Mouse (Mus musculus) MEL (cell line): Measurements from ENCODE around the gene Gria1. TPM values are rescaled to one million over a fixed set of nuclear protein-coding genes. Genes with fewer than 3 reads are reported as not detected.

Experiments
- DNase-seq: peaks from one replicate; pipeline ENCODE4 v3.0.0; 2011; ENCODE audit warnings: low read depth, low spot score
- H3K27ac ChIP-seq: 2 replicates; pipeline ENCODE4 v1.5.1; 2012; ENCODE audit warnings: low read depth, mild to moderate bottlenecking, control low read depth, low read length, moderate library complexity; ENCODE audit not compliant: control insufficient read depth
- H3K27me3 ChIP-seq, 2 experiments: fragments of 150-350 bp in 1 of 2; sonication (generic) in 1 of 2; 2 replicates each; pipeline ENCODE4 v1.6.1; 2012; ENCODE audit warnings: low read length in 2 of 2, mild to moderate bottlenecking in 2 of 2, improper control_type of control experiment in 1 of 2, moderate library complexity in 1 of 2; ENCODE audit not compliant: insufficient read depth in 2 of 2, control insufficient read depth in 1 of 2
- H3K36me3 ChIP-seq, 2 experiments: 2 replicates each; pipeline ENCODE4 v1.6.1; 2012 to 2014; ENCODE audit warnings: low read length in 2 of 2, improper control_type of control experiment in 1 of 2, inconsistent platforms in 1 of 2, mild to moderate bottlenecking in 1 of 2; ENCODE audit not compliant: insufficient read depth in 2 of 2, control insufficient read depth in 1 of 2
- H3K4me1 ChIP-seq, 2 experiments: fragments of 150-350 bp in 1 of 2; sonication (generic) in 1 of 2; 2 replicates each; pipeline ENCODE4 v1.6.1; 2012; ENCODE audit warnings: low read length in 2 of 2, improper control_type of control experiment in 1 of 2, mild to moderate bottlenecking in 1 of 2; ENCODE audit not compliant: insufficient read depth in 2 of 2, control insufficient read depth in 1 of 2
- H3K4me3 ChIP-seq, 2 experiments: fragments of 150-350 bp in 1 of 2; sonication (generic) in 1 of 2; 2 replicates each; pipeline ENCODE4 v1.5.1; 2012; ENCODE audit warnings: low read depth in 2 of 2, low read length in 2 of 2, mild to moderate bottlenecking in 2 of 2, moderate library complexity in 2 of 2, control low read depth in 1 of 2, improper control_type of control experiment in 1 of 2; ENCODE audit not compliant: control insufficient read depth in 1 of 2, insufficient read depth in 1 of 2
- H3K79me2 ChIP-seq: 2 replicates; pipeline ENCODE4 v1.6.1; 2012; ENCODE audit warnings: mild to moderate bottlenecking, low read length, moderate library complexity; ENCODE audit not compliant: control insufficient read depth, poor library complexity, insufficient read depth
- H3K9ac ChIP-seq: 2 replicates; pipeline ENCODE4 v1.6.1; 2012; ENCODE audit warnings: low read depth, mild to moderate bottlenecking, control low read depth, low read length, moderate library complexity; ENCODE audit not compliant: control insufficient read depth, poor library complexity, severe bottlenecking
- H3K9me3 ChIP-seq: fragments of 150-350 bp; sonication (generic); replicated peaks from 2 replicates; pipeline ENCODE4 v1.6.1; 2012; ENCODE audit warnings: mild to moderate bottlenecking, low read length, improper control_type of control experiment, moderate library complexity; ENCODE audit not compliant: insufficient read depth
- BHLHE40 ChIP-seq: IDR thresholded peaks from 2 replicates; pipeline ENCODE4 v1.6.1; 2012; ENCODE audit warnings: low read depth, mild to moderate bottlenecking, inconsistent platforms, low read length, improper control_type of control experiment, borderline replicate concordance
- CHD2 ChIP-seq: IDR thresholded peaks from 2 replicates; pipeline ENCODE4 v1.6.1; 2011; ENCODE audit warnings: low read length, improper control_type of control experiment
- E2F4 ChIP-seq: IDR thresholded peaks from 2 replicates; pipeline ENCODE4 v1.6.1; 2011; ENCODE audit warnings: low read depth, low read length, improper control_type of control experiment, borderline replicate concordance
- ELF1 ChIP-seq: IDR thresholded peaks from 2 replicates; pipeline ENCODE4 v1.6.1; 2014; ENCODE audit warnings: low read depth, mild to moderate bottlenecking, inconsistent platforms, low read length, improper control_type of control experiment, moderate library complexity
- ETS1 ChIP-seq: IDR thresholded peaks from 2 replicates; pipeline ENCODE4 v1.6.1; 2012; ENCODE audit warnings: low read depth, mild to moderate bottlenecking, inconsistent platforms, low read length, improper control_type of control experiment, moderate library complexity
- GATA1 ChIP-seq: IDR thresholded peaks from 2 replicates; pipeline ENCODE4 v1.6.1; 2011; ENCODE audit warnings: low read depth, low read length, improper control_type of control experiment
- HCFC1 ChIP-seq: IDR thresholded peaks from 2 replicates; pipeline ENCODE4 v1.6.1; 2012; ENCODE audit warnings: low read depth, mild to moderate bottlenecking, inconsistent platforms, low read length, improper control_type of control experiment, moderate library complexity
- KAT2A ChIP-seq: conservative IDR thresholded peaks from 2 replicates; pipeline ENCODE4 v1.6.1; 2012; ENCODE audit warnings: low read depth, low read length, improper control_type of control experiment, inconsistent platforms
- MAX ChIP-seq: IDR thresholded peaks from 2 replicates; pipeline ENCODE4 v1.6.1; 2011; ENCODE audit warnings: low read length, improper control_type of control experiment
- MXI1 ChIP-seq: IDR thresholded peaks from 2 replicates; pipeline ENCODE4 v1.6.1; 2011; ENCODE audit warnings: mild to moderate bottlenecking, low read depth, low read length, improper control_type of control experiment
- MYB ChIP-seq: IDR thresholded peaks from 2 replicates; pipeline ENCODE4 v1.6.1; 2011; ENCODE audit warnings: mild to moderate bottlenecking, low read depth, low read length, improper control_type of control experiment
- MYC ChIP-seq: IDR thresholded peaks from 2 replicates; pipeline ENCODE4 v1.6.1; 2011; ENCODE audit warnings: low read depth, mild to moderate bottlenecking, low read length, improper control_type of control experiment, moderate library complexity
- NELFE ChIP-seq: IDR thresholded peaks from 2 replicates; pipeline ENCODE4 v1.6.1; 2011; ENCODE audit warnings: low read depth, low read length, improper control_type of control experiment
- RAD21 ChIP-seq: IDR thresholded peaks from 2 replicates; pipeline ENCODE4 v1.6.1; 2011; ENCODE audit warnings: mild to moderate bottlenecking, low read depth, low read length, improper control_type of control experiment
- SIN3A ChIP-seq: IDR thresholded peaks from 2 replicates; pipeline ENCODE4 v1.6.1; 2012; ENCODE audit warnings: low read length, improper control_type of control experiment, inconsistent platforms
- TCF12 ChIP-seq: IDR thresholded peaks from 2 replicates; pipeline ENCODE4 v1.6.1; 2014; ENCODE audit warnings: low read depth, mild to moderate bottlenecking, inconsistent platforms, low read length, improper control_type of control experiment, moderate library complexity
- USF1 ChIP-seq: IDR thresholded peaks from 2 replicates; pipeline ENCODE4 v1.6.1; 2014; ENCODE audit warnings: low read depth, mild to moderate bottlenecking, inconsistent platforms, low read length, improper control_type of control experiment, moderate library complexity
- USF2 ChIP-seq, 2 experiments: IDR thresholded peaks; 2 replicates each; pipeline ENCODE4 v1.6.1; 2011 to 2012; ENCODE audit warnings: improper control_type of control experiment in 2 of 2, low read length in 2 of 2, borderline replicate concordance in 1 of 2, inconsistent platforms in 1 of 2, low read depth in 1 of 2, mild to moderate bottlenecking in 1 of 2; ENCODE audit not compliant: insufficient read depth in 1 of 2
- ZC3H11A ChIP-seq: IDR thresholded peaks from 2 replicates; pipeline ENCODE4 v1.6.1; 2012; ENCODE audit warnings: low read depth, mild to moderate bottlenecking, inconsistent platforms, low read length, improper control_type of control experiment
- polyA plus RNA-seq, 2 experiments: library from polyadenylated mRNA; stranded (reverse) in 1 of 2; unstranded in 1 of 2; fragments of >175 nt in 1 of 2; fragments of >200 nt in 1 of 2; gene quantifications; 2 replicates each; pipeline versions ENCODE4 v1.2.1 to v1.2.4; 2012; ENCODE audit warnings: low replicate concordance in 2 of 2, low read depth in 1 of 2; ENCODE audit not compliant: insufficient read length in 2 of 2, insufficient read depth in 1 of 2, missing spikeins in 1 of 2
- total RNA-seq: library from RNA; depleted of rRNA; stranded (reverse); fragments of 300-350 nt; gene quantifications from 2 replicates; pipeline ENCODE4 v1.2.3, GENCODE M21; 2012

Gene Gria1
- total and polyA plus RNA-seq, 3 experiments = not detected

DNA sequence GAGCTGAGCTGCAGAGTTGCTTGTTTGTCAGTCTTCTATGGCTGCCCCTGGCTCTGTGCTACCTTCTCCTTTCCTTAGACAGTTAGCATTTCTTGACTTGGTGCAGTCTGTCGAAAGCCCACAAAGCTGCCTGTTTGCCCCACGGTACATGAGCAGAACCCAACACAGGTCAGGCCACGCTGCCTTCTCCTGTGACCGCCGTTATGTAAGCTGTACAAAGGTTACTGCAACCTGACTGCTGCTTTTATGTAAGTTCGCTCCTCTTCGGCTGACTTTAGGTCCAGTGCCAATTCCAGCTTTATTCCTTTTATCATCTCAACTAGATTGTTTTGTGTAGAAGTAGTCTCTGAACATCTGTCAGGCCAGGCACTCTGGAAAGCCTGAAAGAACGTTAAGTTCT, 115.9 kb downstream of the Gria1 start:
- Histone ChIP-seq H3K79me2 (no peaks in the 10 kb centered on the region), H3K9me3 (no peaks in the 10 kb centered on the region), H3K4me3 (no peak overlapping the region), H3K36me3 (no peaks in the 10 kb centered on the region), H3K9ac (no peak overlapping the region), H3K4me1 (no peaks in the 10 kb centered on the region), H3K27me3 (no peaks in the 10 kb centered on the region), H3K27ac (no peak overlapping the region)
- no peak for DNase-seq
- no peak for TF ChIP-seq USF2 (IDR thresholded peaks at IDR 0.05; ENCODE audit: borderline replicate concordance in 1 of 2, insufficient read depth in 1 of 2, low read depth in 1 of 2, low read length in 2 of 2)
- no peak for TF ChIP-seq MYB

DNA sequence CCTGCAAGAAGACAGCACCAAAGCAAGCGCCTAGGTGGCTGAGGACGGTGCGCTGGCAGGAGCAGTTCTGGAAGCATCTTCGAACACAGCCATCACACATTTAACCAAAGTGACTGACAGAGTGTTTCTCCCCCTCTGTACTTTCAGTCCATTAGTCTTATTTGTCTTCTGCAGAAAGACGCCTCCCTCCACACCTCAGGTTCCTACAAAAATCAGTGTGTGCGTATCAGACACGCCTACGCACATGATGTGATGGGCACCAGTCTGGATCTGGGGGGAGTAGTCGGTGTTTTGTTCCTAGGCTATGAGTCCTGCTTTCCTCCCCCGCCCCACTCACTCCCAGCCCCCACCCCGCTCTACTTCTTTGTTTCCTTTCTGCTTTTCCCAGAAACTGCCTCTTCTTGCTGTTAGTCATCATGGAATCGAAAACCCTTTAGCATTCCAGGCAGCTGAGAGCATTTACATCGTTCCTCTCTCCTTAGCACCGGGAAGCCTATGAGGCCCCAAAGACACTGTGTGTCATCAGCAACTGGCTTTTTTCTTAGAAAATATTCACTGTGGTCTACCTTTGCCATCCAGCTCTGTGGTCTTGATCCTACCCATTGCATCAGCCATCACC, 129.1 kb downstream of the Gria1 start:
- DNase-seq = no peak
- Histone ChIP-seq H3K9ac (no peak overlapping the region), H3K4me1 (no peaks in the 10 kb centered on the region), H3K27ac (no peak overlapping the region), H3K36me3 (no peaks in the 10 kb centered on the region), H3K4me3 (no peak overlapping the region), H3K27me3 (no peaks in the 10 kb centered on the region), H3K9me3 (no peaks in the 10 kb centered on the region), H3K79me2 (no peaks in the 10 kb centered on the region)
- TF ChIP-seq BHLHE40 (no peak), MAX (no peak), SIN3A (no peak), RAD21 (no peak), USF1 (no peak), ETS1 (no peak), MXI1 (no peak), MYC (no peak), E2F4 (no peak), HCFC1 (no peak), CHD2 (no peak), TCF12 (no peak), NELFE (no peak), ZC3H11A (no peak), GATA1 (no peak), KAT2A (no peak), ELF1 (no peak)
